Mouse (Mus musculus): ENCODE results near the gene Col8a1.
A peak's percentile ranks its signal among the peaks of the same experiment; 100 is the strongest.

Gene Col8a1

GRCm38 (mm10) chr16:57672251-57672650 is 82.3 kb downstream of the Col8a1 start:
- no peak for ATAC-seq (ENCODE audit: low TSS enrichment)

- ATAC-seq (ENCODE audit: low TSS enrichment), result no peak
Observed at GRCm38 (mm10) chr16:57671637-57672036, 82.9 kb downstream of the Col8a1 start.

GRCm38 (mm10) chr16:57669348-57669747 is 85.2 kb downstream of the Col8a1 start:
- ATAC-seq (ENCODE audit: low TSS enrichment), result peak; percentile 74; the same call in 1 of the 2 replicates

GRCm38 (mm10) chr16:57662661-57663060 is 91.9 kb downstream of the Col8a1 start:
- ATAC-seq (ENCODE audit: low TSS enrichment), result no peak

GRCm38 (mm10) chr16:57649888-57650287 is 104.6 kb downstream of the Col8a1 start:
- no peak for ATAC-seq (ENCODE audit: low TSS enrichment)

GRCm38 (mm10) chr16:57641346-57641885 is 113.1 kb downstream of the Col8a1 start:
- no peak for ATAC-seq (ENCODE audit: low TSS enrichment)

- no peak for ATAC-seq (ENCODE audit: low TSS enrichment)
Observed at GRCm38 (mm10) chr16:57634766-57635165, 119.8 kb downstream of the Col8a1 start.

GRCm38 (mm10) chr16:57634191-57634590 is 120.3 kb downstream of the Col8a1 start:
- peak; percentile 96 for ATAC-seq (ENCODE audit: low TSS enrichment)

- peak; percentile 90 for ATAC-seq (ENCODE audit: low TSS enrichment)
Observed at GRCm38 (mm10) chr16:57611768-57612167, 142.8 kb downstream of the Col8a1 start.

- ATAC-seq (ENCODE audit: low TSS enrichment), result peak; percentile 95
Observed at GRCm38 (mm10) chr16:57606444-57607227, 147.9 kb downstream of the Col8a1 start, which contains the start of gene Cmss1. Gene Cmss1, minus strand, starts transcription at chr16:57606864.

- no peak for ATAC-seq (ENCODE audit: low TSS enrichment)
Observed at GRCm38 (mm10) chr16:57601031-57601430, 153.5 kb downstream of the Col8a1 start.

- ATAC-seq (ENCODE audit: low TSS enrichment), result peak; percentile 81
Observed at GRCm38 (mm10) chr16:57597295-57597957, 157.1 kb downstream of the Col8a1 start.

GRCm38 (mm10) chr16:57593422-57594157 is 160.9 kb downstream of the Col8a1 start:
- peak; percentile 73 for ATAC-seq (ENCODE audit: low TSS enrichment)

GRCm38 (mm10) chr16:57585201-57585600 is 169.3 kb downstream of the Col8a1 start:
- no peak for ATAC-seq (ENCODE audit: low TSS enrichment)

- ATAC-seq (ENCODE audit: low TSS enrichment), result no peak
Observed at GRCm38 (mm10) chr16:57582008-57582407, 172.5 kb downstream of the Col8a1 start.

- ATAC-seq (ENCODE audit: low TSS enrichment), result no peak
Observed at GRCm38 (mm10) chr16:57580041-57580440, 174.5 kb downstream of the Col8a1 start.

GRCm38 (mm10) chr16:57577519-57577918 is 177.0 kb downstream of the Col8a1 start:
- no peak; the same call in 1 of the 2 replicates for ATAC-seq (ENCODE audit: low TSS enrichment)

- ATAC-seq (ENCODE audit: low TSS enrichment), result no peak
Observed at GRCm38 (mm10) chr16:57575764-57576388, 178.7 kb downstream of the Col8a1 start.

All from frontal cortex, adult (tissue).